Comparison of ENCODE assay signal across 22 mouse cellular contexts in genomic region chr5:99068391-99068790, GRCm38 (mm10). TPM values are rescaled to one million over a fixed set of nuclear protein-coding genes. Genes with fewer than 3 reads are reported as not detected.
DNase-seq lines count a peak whose midpoint lies in the region; ATAC-seq and TF ChIP-seq lines count a peak whose summit lies in the region.
"Had no signal": no experiment of that assay in that cellular context is flagged by ENCODE, and none has a peak within 500 bp of the region (broad histone marks: within the 10 kb centered on the region; RNA-seq: fewer than 3 reads in every experiment).

No protein-coding gene starts in this region.

- no peak for TF ChIP-seq CTCF in lung, embryonic 14.5 days (IDR thresholded peaks at IDR 0.05; ENCODE audit: low read depth)
- TF ChIP-seq CTCF in lung, adult 2 months (IDR thresholded peaks at IDR 0.05; ENCODE audit: insufficient read depth, low read length), result no peak
- no peak for TF ChIP-seq CTCF in lung, postnatal 0 days (IDR thresholded peaks at IDR 0.05)

- H3K9ac ChIP-seq in lung, embryonic 14.5 days, result no peak overlapping the region
- no peak overlapping the region for H3K9ac ChIP-seq in lung, embryonic 15.5 days
- no peak overlapping the region for H3K9ac ChIP-seq in lung, embryonic 16.5 days (ENCODE audit: low read length)
- no peak overlapping the region for H3K9ac ChIP-seq in lung, postnatal 0 days (replicated peaks; ENCODE audit: low read depth)

- DNase-seq in lung, embryonic 14.5 days, result peak; percentile 48
- no peak for DNase-seq in lung, postnatal 4 days
- DNase-seq in lung, adult 2 months, result no peak
- no peak for DNase-seq in lung, postnatal 36 days
- DNase-seq in lung, postnatal 0 days (ENCODE audit: low spot score), result peak; percentile 58
- no peak for DNase-seq in lung, postnatal 10 days
- DNase-seq: adrenal gland, adult 2 months; adrenal gland, adult 8-10 months; adrenal gland, postnatal 10 days; adrenal gland, postnatal 14 days; adrenal gland, postnatal 25 days; adrenal gland, postnatal 36 days; B cell, adult 2 months; cerebellum, adult 11 months; cerebellum, adult 11-12 months had no signal

- H3K27ac ChIP-seq in lung, embryonic 14.5 days (ENCODE audit: low read depth), result no peak overlapping the region
- no peak overlapping the region for H3K27ac ChIP-seq in lung, embryonic 15.5 days
- H3K27ac ChIP-seq in lung, embryonic 16.5 days (ENCODE audit: low read length), result no peak overlapping the region; the same call in 1 of the 2 replicates
- no peak overlapping the region for H3K27ac ChIP-seq in lung, postnatal 0 days (ENCODE audit: low read length)

- H3K9me3 ChIP-seq in lung, embryonic 14.5 days (ENCODE audit: low read depth, low read length), result no peaks in the 10 kb centered on the region
- no peaks in the 10 kb centered on the region for H3K9me3 ChIP-seq in lung, embryonic 15.5 days
- no peaks in the 10 kb centered on the region for H3K9me3 ChIP-seq in lung, embryonic 16.5 days (ENCODE audit: control insufficient read depth, low read length)
- H3K9me3 ChIP-seq in lung, postnatal 0 days (ENCODE audit: low read length), result no peaks in the 10 kb centered on the region

- H3K36me3 ChIP-seq in lung, embryonic 14.5 days (ENCODE audit: insufficient read depth), result no peaks in the 10 kb centered on the region
- H3K36me3 ChIP-seq in lung, embryonic 15.5 days, result no peaks in the 10 kb centered on the region
- H3K36me3 ChIP-seq in lung, embryonic 16.5 days (ENCODE audit: control insufficient read depth, insufficient read depth, low read length), result no peaks in the 10 kb centered on the region
- no peaks in the 10 kb centered on the region for H3K36me3 ChIP-seq in lung, postnatal 0 days (ENCODE audit: insufficient read depth, low read length)
- H3K36me3 ChIP-seq: G1E had no signal

- no peaks in the 10 kb centered on the region for H3K4me1 ChIP-seq in lung, embryonic 14.5 days (ENCODE audit: insufficient read depth)
- H3K4me1 ChIP-seq in lung, embryonic 15.5 days, result no peaks in the 10 kb centered on the region
- H3K4me1 ChIP-seq in lung, adult 2 months (ENCODE audit: control insufficient read depth, insufficient read depth, low read length), result no peaks in the 10 kb centered on the region
- no peaks in the 10 kb centered on the region for H3K4me1 ChIP-seq in lung, embryonic 16.5 days (replicated peaks; ENCODE audit: control insufficient read depth, insufficient read depth, low read length)
- H3K4me1 ChIP-seq in lung, postnatal 0 days (ENCODE audit: insufficient read depth, low read depth, low read length), result no peaks in the 10 kb centered on the region

- H3K4me2 ChIP-seq in lung, embryonic 14.5 days, result no peak overlapping the region
- H3K4me2 ChIP-seq in lung, embryonic 15.5 days, result no peak overlapping the region
- H3K4me2 ChIP-seq in lung, embryonic 16.5 days (ENCODE audit: low read depth, low read length), result no peak overlapping the region
- H3K4me2 ChIP-seq in lung, postnatal 0 days (replicated peaks; ENCODE audit: low read depth, low read length), result no peak overlapping the region

- TF ChIP-seq POLR2A in lung, adult 2 months (IDR thresholded peaks at IDR 0.05; ENCODE audit: borderline replicate concordance, extremely low read depth, low read depth, low read length), result no peak

- H3K27me3 ChIP-seq in lung, embryonic 14.5 days (ENCODE audit: insufficient read depth, low read length), result no peaks in the 10 kb centered on the region
- no peaks in the 10 kb centered on the region for H3K27me3 ChIP-seq in lung, embryonic 15.5 days
- H3K27me3 ChIP-seq in lung, embryonic 16.5 days (ENCODE audit: control insufficient read depth, insufficient read depth, low read depth, low read length), result no peaks in the 10 kb centered on the region
- no peaks in the 10 kb centered on the region for H3K27me3 ChIP-seq in lung, postnatal 0 days (replicated peaks; ENCODE audit: insufficient read depth, low read length)
- H3K27me3 ChIP-seq: CH12.LX, Patski had no signal

- TF ChIP-seq EP300 in lung, postnatal 0 days (IDR thresholded peaks at IDR 0.05), result no peak

- 43% methylated on average over 2 of the region's 2 CpGs for WGBS in lung, embryonic 14.5 days
- 42% methylated on average over 2 of the region's 2 CpGs for WGBS in lung, embryonic 15.5 days
- 50% methylated on average over 2 of the region's 2 CpGs for WGBS in lung, adult 2 months
- WGBS in lung, embryonic 16.5 days, result 40% methylated on average over 2 of the region's 2 CpGs
- WGBS in lung, postnatal 0 days, result 53% methylated on average over 2 of the region's 2 CpGs

- ATAC-seq in lung, embryonic 14.5 days (ENCODE audit: insufficient read depth), result no peak
- peak; percentile 75 for ATAC-seq in lung, embryonic 15.5 days (ENCODE audit: borderline replicate concordance, extremely low read depth, low FRiP score, low TSS enrichment)
- ATAC-seq in lung, embryonic 16.5 days (ENCODE audit: low read depth), result peak; percentile 74
- no peak for ATAC-seq in lung, postnatal 0 days
- ATAC-seq: activated CD4-positive, CD25-positive, alpha-beta regulatory T cell, adult 4 months; CD4-positive, CD25-positive, alpha-beta regulatory T cell, adult 4 months; Patski had no signal

- H3K4me3 ChIP-seq in lung, embryonic 14.5 days (ENCODE audit: low read depth, low read length), result no peak overlapping the region
- H3K4me3 ChIP-seq in lung, embryonic 15.5 days, result no peak overlapping the region
- no peak overlapping the region for H3K4me3 ChIP-seq in lung, adult 2 months (replicated peaks; ENCODE audit: extremely low read depth, low read depth, low read length)
- no peak overlapping the region for H3K4me3 ChIP-seq in lung, embryonic 16.5 days (ENCODE audit: low read length)
- no peak overlapping the region for H3K4me3 ChIP-seq in lung, postnatal 0 days (ENCODE audit: low read depth, low read length)

RNA-seq across cellular contexts. Expression of gene Prkg2, which starts 31.2 kb away (rescaled TPM):
- polyA plus RNA-seq in lung, embryonic 14.5 days (2014; fragmentation: Nextera tagmentation; extraction: Ambion mirVana), result 2.0 and 2.8 TPM in 2 replicates
- 1.6 and 2.0 TPM in 2 replicates for polyA plus RNA-seq in lung, embryonic 15.5 days (2015; fragmentation: Nextera tagmentation; extraction: Ambion mirVana)
- 3.5 and 5.5 TPM in 2 replicates for polyA plus RNA-seq in lung, adult 2 months (2012; rRNA removed)
- polyA plus RNA-seq in lung, embryonic 16.5 days (2015; fragmentation: Nextera tagmentation; extraction: Ambion mirVana), result 1.8 and 2.1 TPM in 2 replicates
- polyA plus RNA-seq in lung, postnatal 0 days (2015; fragmentation: Nextera tagmentation; extraction: Ambion mirVana), result 9.2 and 10.9 TPM in 2 replicates
- polyA plus RNA-seq: activated CD4-positive, CD25-positive, alpha-beta regulatory T cell, adult 4 months; CD4-positive, CD25-positive, alpha-beta regulatory T cell, adult 4 months; G1E had no signal

Comparison
In these comparisons a context has a peak if more than half of its experiments do, and no peak if none do; other contexts are left out.
1. ATAC-seq: peak in lung, embryonic 15.5 days (single experiment) and lung, embryonic 16.5 days (single experiment); none in lung, embryonic 14.5 days (single experiment) and lung, postnatal 0 days (single experiment).
2. DNase-seq: peak in lung, embryonic 14.5 days (single experiment) and lung, postnatal 0 days (single experiment); none in lung, postnatal 4 days (0 of 2), lung, adult 2 months (single experiment), lung, postnatal 36 days (single experiment) and lung, postnatal 10 days (single experiment).